Mouse (Mus musculus) gastrocnemius, postnatal 4 days (tissue): Measurements from ENCODE around the gene Crbn. TPM values are rescaled to one million over a fixed set of nuclear protein-coding genes. Genes with fewer than 3 reads are reported as not detected.

Experiments used
- DNase-seq, 2 experiments: peaks; one replicate each; pipeline ENCODE4 v3.0.0; 2021 to 2022; ENCODE audit warnings: low spot score in 2 of 2, mixed read lengths in 2 of 2
- total RNA-seq, 2 experiments: library from RNA; stranded (reverse); gene quantifications; 2 replicates each; pipeline ENCODE4 v1.2.3; 2021

The Crbn gene
- total RNA-seq, 2 experiments from 2014 or later = 36.7 to 40.1 TPM

GRCm38 (mm10) chr6:106766774-106767173 is 33.1 kb downstream of the Crbn start:
- DNase-seq = no peak

- no peak for DNase-seq
These were observed 34.0 kb downstream of the Crbn start for GRCm38 (mm10) chr6:106765892-106766291.

GRCm38 (mm10) chr6:106761486-106761885 is 38.4 kb downstream of the Crbn start:
- DNase-seq = no peak

- no peak for DNase-seq
These were observed 39.2 kb downstream of the Crbn start for GRCm38 (mm10) chr6:106760473-106761218.

- no peak for DNase-seq
These were observed 41.6 kb downstream of the Crbn start for GRCm38 (mm10) chr6:106758299-106758698.

- no peak for DNase-seq
These were observed 49.6 kb downstream of the Crbn start for GRCm38 (mm10) chr6:106750291-106750690.

- DNase-seq = no peak
These were observed 50.9 kb downstream of the Crbn start, which contains the start of gene Il5ra for GRCm38 (mm10) chr6:106748887-106749388. Gene Il5ra (minus strand): TSS chr6:106749037.

GRCm38 (mm10) chr6:106747804-106748203 is 52.1 kb downstream of the Crbn start:
- DNase-seq = no peak

- no peak for DNase-seq
These were observed 52.6 kb downstream of the Crbn start for GRCm38 (mm10) chr6:106747251-106747650.

GRCm38 (mm10) chr6:106745673-106746394 is 54.0 kb downstream of the Crbn start:
- no peak for DNase-seq

GRCm38 (mm10) chr6:106743556-106744233 is 56.2 kb downstream of the Crbn start:
- no peak for DNase-seq

GRCm38 (mm10) chr6:106740244-106740825 is 59.5 kb downstream of the Crbn start:
- DNase-seq = no peak

- no peak for DNase-seq
These were observed 61.6 kb downstream of the Crbn start for GRCm38 (mm10) chr6:106738229-106738628.

- no peak for DNase-seq
These were observed 67.3 kb downstream of the Crbn start for GRCm38 (mm10) chr6:106732563-106732962.

Other genes with a start within 250 kb of the Crbn start
- under 1 TPM in 1 of 2 experiments, not detected in 1; 0.12 TPM for gene Il5ra, start 51.0 kb downstream of the Crbn start, total RNA-seq
- gene Trnt1, start 31.0 kb downstream of the Crbn start, total RNA-seq = 10 to 100 TPM; 36.7 to 39.7 TPM